Mouse (Mus musculus): Measurements from ENCODE around the gene Ifitm5. TPM values are rescaled to one million over a fixed set of nuclear protein-coding genes. Genes with fewer than 3 reads are reported as not detected.
A peak's percentile ranks its signal among the peaks of the same experiment; 100 is the strongest.

Ifitm5 gene
- total and polyA plus RNA-seq, 3 experiments, result 0.16 to 1.6 (median 1.2) TPM

GRCm38 (mm10) chr7:140955758-140956555 is 5.9 kb upstream of the Ifitm5 start, which contains the start of the genes Gm45717 and Ifitm2:
TSS of gene Gm45717 (minus strand) at chr7:140955937.
TSS of gene Ifitm2 (minus strand) at chr7:140955987.
- H3K36me3 ChIP-seq (replicated peaks), result peaks cover 18% of the 10 kb centered on the region
- peaks cover 7% of the 10 kb centered on the region for H3K27me3 ChIP-seq (ENCODE audit: insufficient read depth, low read length)
- no peak for TF ChIP-seq GATA2 (IDR thresholded peaks at IDR 0.05; ENCODE audit: borderline replicate concordance, low read depth, low read length)
- no peak for TF ChIP-seq POLR2AphosphoS5 (IDR thresholded peaks at IDR 0.05; ENCODE audit: insufficient replicate concordance, low read depth, low read length)
- TF ChIP-seq CTCF (IDR thresholded peaks at IDR 0.05; ENCODE audit: low read depth, low read length), result no peak
- no peak for TF ChIP-seq TAL1 (conservative IDR thresholded peaks at IDR 0.05; ENCODE audit: low read depth, low read length)
- no peak for TF ChIP-seq GATA1 (IDR thresholded peaks at IDR 0.05; ENCODE audit: borderline replicate concordance, low read length)
- no peaks in the 10 kb centered on the region for H3K9me3 ChIP-seq (replicated peaks)
- peak within 1 kb of the TSS; percentile 70 for H3K4me3 ChIP-seq (ENCODE audit: low read depth, low read length)
- peak; percentile 83 for ATAC-seq (ENCODE audit: extremely low read depth, insufficient number of reproducible peaks, low FRiP score, poor library complexity, severe bottlenecking)
- H3K4me1 ChIP-seq (ENCODE audit: insufficient read depth, low read depth, low read length), result peaks cover 55% of the 10 kb centered on the region
- DNase-seq (ENCODE audit: low spot score), result peak; percentile 52

- ATAC-seq (ENCODE audit: extremely low read depth, insufficient number of reproducible peaks, low FRiP score, poor library complexity, severe bottlenecking) (no peak), DNase-seq (ENCODE audit: low spot score) (no peak)
- Histone ChIP-seq H3K9me3 (replicated peaks) (no peaks in the 10 kb centered on the region), H3K4me3 (ENCODE audit: low read depth, low read length) (peak overlapping the region; percentile 70), H3K36me3 (replicated peaks) (peaks cover 24% of the 10 kb centered on the region), H3K4me1 (ENCODE audit: insufficient read depth, low read depth, low read length) (peaks cover 60% of the 10 kb centered on the region), H3K27me3 (ENCODE audit: insufficient read depth, low read length) (peaks cover 7% of the 10 kb centered on the region)
- TF ChIP-seq GATA2 (IDR thresholded peaks at IDR 0.05; ENCODE audit: borderline replicate concordance, low read depth, low read length), result no peak
- TF ChIP-seq POLR2AphosphoS5 (IDR thresholded peaks at IDR 0.05; ENCODE audit: insufficient replicate concordance, low read depth, low read length), result no peak
- TF ChIP-seq TAL1 (conservative IDR thresholded peaks at IDR 0.05; ENCODE audit: low read depth, low read length), result no peak
- no peak for TF ChIP-seq CTCF (IDR thresholded peaks at IDR 0.05; ENCODE audit: low read depth, low read length)
- TF ChIP-seq GATA1 (IDR thresholded peaks at IDR 0.05; ENCODE audit: borderline replicate concordance, low read length), result no peak
These were observed 5.3 kb upstream of the Ifitm5 start for GRCm38 (mm10) chr7:140955342-140955741.

GRCm38 (mm10) chr7:140954733-140955071 is 4.6 kb upstream of the Ifitm5 start:
- Histone ChIP-seq H3K27me3 (ENCODE audit: insufficient read depth, low read length) (peaks cover 2% of the 10 kb centered on the region; the same call in 1 of the 2 replicates), H3K4me3 (ENCODE audit: low read depth, low read length) (peak overlapping the region; percentile 70), H3K9me3 (replicated peaks) (no peaks in the 10 kb centered on the region), H3K36me3 (replicated peaks) (peaks cover 30% of the 10 kb centered on the region), H3K4me1 (ENCODE audit: insufficient read depth, low read depth, low read length) (peaks cover 59% of the 10 kb centered on the region)
- ATAC-seq (ENCODE audit: extremely low read depth, insufficient number of reproducible peaks, low FRiP score, poor library complexity, severe bottlenecking) (no peak), DNase-seq (ENCODE audit: low spot score) (no peak)
- no peak for TF ChIP-seq POLR2AphosphoS5 (IDR thresholded peaks at IDR 0.05; ENCODE audit: insufficient replicate concordance, low read depth, low read length)
- TF ChIP-seq GATA1 (IDR thresholded peaks at IDR 0.05; ENCODE audit: borderline replicate concordance, low read length), result no peak
- TF ChIP-seq GATA2 (IDR thresholded peaks at IDR 0.05; ENCODE audit: borderline replicate concordance, low read depth, low read length), result no peak
- no peak for TF ChIP-seq CTCF (IDR thresholded peaks at IDR 0.05; ENCODE audit: low read depth, low read length)
- no peak for TF ChIP-seq TAL1 (conservative IDR thresholded peaks at IDR 0.05; ENCODE audit: low read depth, low read length)

- Histone ChIP-seq H3K27me3 (ENCODE audit: insufficient read depth, low read length) (peaks cover 2% of the 10 kb centered on the region; the same call in 1 of the 2 replicates), H3K4me1 (ENCODE audit: insufficient read depth, low read depth, low read length) (peaks cover 59% of the 10 kb centered on the region), H3K36me3 (replicated peaks) (peaks cover 37% of the 10 kb centered on the region), H3K9me3 (replicated peaks) (no peaks in the 10 kb centered on the region), H3K4me3 (ENCODE audit: low read depth, low read length) (peak overlapping the region; percentile 70; the same call in 1 of the 2 replicates)
- TF ChIP-seq TAL1 (conservative IDR thresholded peaks at IDR 0.05; ENCODE audit: low read depth, low read length), result no peak
- TF ChIP-seq GATA2 (IDR thresholded peaks at IDR 0.05; ENCODE audit: borderline replicate concordance, low read depth, low read length), result no peak
- no peak for TF ChIP-seq POLR2AphosphoS5 (IDR thresholded peaks at IDR 0.05; ENCODE audit: insufficient replicate concordance, low read depth, low read length)
- no peak for TF ChIP-seq GATA1 (IDR thresholded peaks at IDR 0.05; ENCODE audit: borderline replicate concordance, low read length)
- no peak for TF ChIP-seq CTCF (IDR thresholded peaks at IDR 0.05; ENCODE audit: low read depth, low read length)
- DNase-seq (ENCODE audit: low spot score), result no peak
- no peak for ATAC-seq (ENCODE audit: extremely low read depth, insufficient number of reproducible peaks, low FRiP score, poor library complexity, severe bottlenecking)
These were observed 4.0 kb upstream of the Ifitm5 start for GRCm38 (mm10) chr7:140953800-140954732.

- TF ChIP-seq POLR2AphosphoS5 (IDR thresholded peaks at IDR 0.05; ENCODE audit: insufficient replicate concordance, low read depth, low read length) (no peak), TAL1 (conservative IDR thresholded peaks at IDR 0.05; ENCODE audit: low read depth, low read length) (no peak), GATA1 (IDR thresholded peaks at IDR 0.05; ENCODE audit: borderline replicate concordance, low read length) (no peak), CTCF (IDR thresholded peaks at IDR 0.05; ENCODE audit: low read depth, low read length) (no peak), GATA2 (IDR thresholded peaks at IDR 0.05; ENCODE audit: borderline replicate concordance, low read depth, low read length) (no peak)
- Histone ChIP-seq H3K4me3 (ENCODE audit: low read depth, low read length) (no peak overlapping the region), H3K4me1 (ENCODE audit: insufficient read depth, low read depth, low read length) (peaks cover 56% of the 10 kb centered on the region), H3K36me3 (replicated peaks) (peaks cover 46% of the 10 kb centered on the region), H3K27me3 (ENCODE audit: insufficient read depth, low read length) (peaks cover 2% of the 10 kb centered on the region; the same call in 1 of the 2 replicates), H3K9me3 (replicated peaks) (no peaks in the 10 kb centered on the region)
- ATAC-seq (ENCODE audit: extremely low read depth, insufficient number of reproducible peaks, low FRiP score, poor library complexity, severe bottlenecking) (no peak), DNase-seq (ENCODE audit: low spot score) (no peak)
These were observed 3.0 kb upstream of the Ifitm5 start for GRCm38 (mm10) chr7:140953133-140953532.

Measured in G1E (cell line).